Mouse (Mus musculus) left cerebral cortex, postnatal 25 days (tissue): Measurements from ENCODE around the gene Gm12216. TPM values are rescaled to one million over a fixed set of nuclear protein-coding genes. Genes with fewer than 3 reads are reported as not detected.

Source experiments
- DNase-seq, 2 experiments: peaks; one replicate each; pipeline ENCODE4 v3.0.0; 2022; ENCODE audit warnings: low spot score in 2 of 2, mixed read lengths in 1 of 2
- intact Hi-C: fragments of 180-260 bp; cut with DNase I; formaldehyde crosslinking; loops from one replicate; pipeline ENCODE4 v1.15.1; 2025
- total RNA-seq, 2 experiments: library from RNA; stranded (reverse); gene quantifications; 2 replicates each; pipeline ENCODE4 v1.2.3; 2021

Gene Gm12216
- total RNA-seq, 2 experiments from 2014 or later, result 2.2 to 3.5 TPM

DNA sequence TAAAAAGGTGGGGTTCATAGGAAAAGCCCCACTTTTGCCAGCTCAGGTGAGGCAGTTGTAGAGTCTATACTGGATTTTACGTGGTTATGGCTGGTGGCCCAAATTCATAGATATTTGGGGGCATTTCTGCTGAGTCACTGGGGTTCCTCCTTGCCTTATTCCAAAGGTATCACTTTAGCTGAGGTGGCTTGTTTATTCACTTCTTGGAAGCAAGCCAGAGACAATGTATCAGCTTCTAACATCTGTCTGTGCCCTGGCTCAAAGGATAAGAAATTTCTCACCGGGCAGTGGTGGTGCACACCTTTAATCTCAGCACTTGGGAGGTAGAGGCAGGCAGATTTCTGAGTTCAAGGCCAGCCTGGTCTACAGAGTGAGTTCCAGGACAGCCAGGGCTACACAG, 79.2 kb downstream of the Gm12216 start:
- no peak for DNase-seq
- intact Hi-C loops, result no loop called here

DNA sequence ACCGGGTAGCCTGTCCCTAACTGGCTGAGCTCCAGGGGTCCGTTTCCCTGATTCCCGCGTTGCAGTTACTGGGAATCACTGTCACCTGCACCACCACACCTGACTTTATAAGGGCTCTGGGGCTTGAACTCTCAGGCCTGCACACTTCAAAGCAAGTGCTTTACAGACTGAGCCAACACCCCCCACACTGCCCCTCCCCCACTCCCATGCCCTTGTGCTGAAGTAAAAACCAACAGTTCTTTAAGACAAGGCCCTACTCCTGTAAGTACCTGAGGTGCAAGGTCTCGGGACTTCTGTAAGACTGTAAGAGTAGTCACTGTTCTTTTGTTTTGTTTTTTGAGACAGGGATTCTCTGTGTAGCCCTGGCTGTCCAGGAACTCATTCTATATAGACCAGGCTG, 80.6 kb downstream of the Gm12216 start:
- intact Hi-C loops, result no loop called here
- DNase-seq, result no peak

GRCm38 (mm10) chr11:53777736-53778135, 81.3 kb downstream of the Gm12216 start:
- DNase-seq, result no peak
- intact Hi-C loops, result no loop called here

- intact Hi-C loops, result no loop called here
- no peak for DNase-seq
These were observed 84.3 kb downstream of the Gm12216 start for GRCm38 (mm10) chr11:53774659-53775255.

DNA sequence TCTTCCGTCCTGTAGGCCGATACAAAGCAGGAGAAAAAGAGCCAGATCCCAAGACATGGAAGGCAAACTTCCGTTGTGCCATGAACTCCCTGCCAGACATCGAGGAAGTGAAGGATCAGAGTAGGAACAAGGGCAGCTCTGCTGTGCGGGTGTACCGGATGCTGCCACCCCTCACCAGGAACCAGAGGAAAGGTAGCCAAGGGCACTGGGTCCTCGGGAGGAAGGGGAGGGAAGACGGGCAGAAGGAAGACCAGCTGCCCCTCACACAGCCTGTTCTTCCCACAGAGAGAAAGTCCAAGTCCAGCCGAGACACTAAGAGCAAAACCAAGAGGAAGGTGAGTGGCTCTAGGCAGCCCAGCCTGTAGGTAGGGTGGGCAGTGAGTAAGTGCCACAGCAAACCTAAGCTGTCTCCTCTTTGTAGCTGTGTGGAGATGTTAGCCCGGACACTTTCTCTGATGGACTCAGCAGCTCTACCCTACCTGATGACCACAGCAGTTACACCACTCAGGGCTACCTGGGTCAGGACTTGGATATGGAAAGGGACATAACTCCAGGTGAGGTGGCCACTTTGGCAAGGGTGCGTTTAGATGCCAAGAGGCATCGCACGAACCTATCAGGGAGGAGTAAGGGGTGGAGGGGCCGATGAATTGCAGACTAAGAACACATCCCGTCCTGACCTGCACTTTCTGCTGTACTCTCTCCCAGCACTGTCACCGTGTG, 85.3 kb downstream of the Gm12216 start:
- DNase-seq, result no peak
- intact Hi-C loops, result no loop called here

DNA sequence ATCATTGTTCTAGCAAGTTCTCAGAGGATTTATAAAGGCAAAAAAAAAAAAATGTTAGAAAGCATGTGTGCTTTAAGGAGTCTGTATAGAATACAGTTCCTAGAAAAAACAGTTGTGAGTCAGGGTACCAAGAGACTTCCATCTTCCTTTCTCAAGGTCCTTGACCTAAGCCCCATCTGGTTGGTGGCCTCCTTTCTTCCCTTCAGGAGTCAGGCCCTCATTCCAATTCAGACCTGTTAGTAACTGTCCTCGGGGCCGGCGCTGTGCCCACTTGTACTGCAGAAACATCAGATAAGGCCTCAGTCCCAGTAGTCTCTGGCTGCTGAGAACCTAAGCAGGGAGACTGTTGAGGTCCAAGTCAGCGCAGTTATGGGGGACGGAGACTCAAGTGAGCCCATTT, 86.0 kb downstream of the Gm12216 start, which contains the start of gene Gm17334:
Gene Gm17334 (minus strand): TSS at position 101 of the 400 bp plus-strand sequence.
- no peak for DNase-seq
- intact Hi-C loops, result no loop called here

DNA sequence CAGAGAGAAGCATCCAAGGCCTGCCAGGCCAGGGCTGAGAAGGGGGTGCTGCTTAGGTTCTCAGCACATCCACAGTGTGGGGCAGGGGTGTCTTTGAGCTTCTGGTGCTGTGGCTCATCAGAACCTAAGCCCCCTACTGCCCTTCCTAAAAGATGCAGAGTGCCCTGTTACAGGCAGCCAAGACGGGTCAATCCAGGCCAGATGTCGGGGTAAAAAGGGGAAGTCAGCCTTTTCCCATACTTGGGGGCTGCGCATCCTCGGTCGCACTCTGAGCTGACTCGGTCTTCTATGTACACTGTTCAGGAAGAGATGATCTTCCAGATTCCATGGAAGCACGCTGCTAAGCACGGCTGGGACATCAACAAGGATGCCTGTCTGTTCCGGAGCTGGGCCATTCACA, 86.5 kb downstream of the Gm12216 start:
- intact Hi-C loops, result no loop called here
- DNase-seq, result no peak

GRCm38 (mm10) chr11:53771001-53771744, 87.9 kb downstream of the Gm12216 start:
- intact Hi-C loops, result no loop called here
- DNase-seq, result no peak

GRCm38 (mm10) chr11:53770125-53770791, 88.8 kb downstream of the Gm12216 start:
- peak; percentile 56 to 67 for DNase-seq
- intact Hi-C loops, result no loop called here

DNA sequence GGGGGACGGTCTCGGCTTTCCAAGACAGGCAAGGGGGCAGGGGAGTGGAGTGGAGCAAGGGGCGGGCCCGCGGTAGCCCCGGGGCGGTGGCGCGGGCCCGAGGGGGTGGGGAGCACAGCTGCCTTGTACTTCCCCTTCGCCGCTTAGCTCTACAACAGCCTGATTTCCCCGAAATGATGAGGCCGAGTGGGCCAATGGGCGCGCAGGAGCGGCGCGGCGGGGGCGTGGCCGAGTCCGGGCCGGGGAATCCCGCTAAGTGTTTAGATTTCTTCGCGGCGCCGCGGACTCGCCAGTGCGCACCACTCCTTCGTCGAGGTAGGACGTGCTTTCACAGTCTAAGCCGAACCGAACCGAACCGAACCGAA, 89.3 kb downstream of the Gm12216 start, which contains the start of gene Irf1:
Gene Irf1 (plus strand): TSS at position 255 of the 365 bp plus-strand sequence.
- DNase-seq, result peak; percentile 80 to 90
- intact Hi-C loops, result no loop called here

DNA sequence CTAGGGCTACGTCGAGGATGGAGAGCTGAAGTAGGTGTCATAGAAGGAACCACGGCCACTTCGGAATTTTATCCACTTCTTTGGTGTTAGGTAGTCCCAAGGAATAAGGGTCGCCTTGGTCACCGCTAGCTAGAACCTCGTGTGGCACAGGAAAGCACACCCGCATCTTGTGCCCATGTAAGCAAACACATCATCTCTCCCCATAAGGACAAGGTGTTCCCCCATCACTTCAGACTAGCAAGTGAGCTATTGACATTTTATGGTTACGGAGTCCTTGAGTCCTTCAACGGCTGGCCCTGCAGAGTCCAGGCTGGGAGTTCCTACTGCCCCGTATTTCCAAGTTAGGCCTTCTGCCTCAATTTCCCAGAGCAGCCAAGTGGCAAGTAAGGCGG, 89.9 kb downstream of the Gm12216 start:
- intact Hi-C loops, result no loop called here
- no peak for DNase-seq

- intact Hi-C loops, result no loop called here
- DNase-seq, result no peak
These were observed 90.5 kb downstream of the Gm12216 start for GRCm38 (mm10) chr11:53768422-53769184.

DNA sequence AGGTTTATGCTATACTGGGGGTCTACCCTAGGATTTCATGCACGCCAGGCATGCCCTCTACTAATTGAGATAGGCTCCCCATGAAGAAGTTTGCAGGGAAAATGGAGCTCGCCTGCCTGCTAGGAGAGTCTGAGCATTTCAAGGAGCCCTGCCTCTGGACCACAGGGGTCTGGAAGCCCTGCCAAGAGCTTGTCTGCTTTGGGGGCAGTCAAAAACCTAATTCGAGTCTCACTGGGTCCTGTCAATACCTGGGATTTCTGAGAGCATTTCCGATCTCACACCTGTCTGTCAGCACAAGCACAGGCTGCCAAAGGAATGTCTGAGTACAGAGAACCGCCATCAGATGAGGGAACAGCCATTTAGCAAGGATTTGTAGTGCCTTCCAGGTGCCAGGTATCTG, 94.5 kb downstream of the Gm12216 start:
- intact Hi-C loops, result loop anchor here (5.0 kb wide), 1 partner anchor 78 kb away; no protein-coding TSS in a partner anchor
- no peak for DNase-seq

GRCm38 (mm10) chr11:53763496-53764140, 95.4 kb downstream of the Gm12216 start:
- peak; percentile 70 for DNase-seq
- intact Hi-C loops, result loop anchor here (5.0 kb wide), 1 partner anchor 79 kb away; no protein-coding TSS in a partner anchor

GRCm38 (mm10) chr11:53762827-53763495, 96.1 kb downstream of the Gm12216 start:
- intact Hi-C loops, result loop anchor here (5.0 kb wide), 1 partner anchor 79 kb away; no protein-coding TSS in a partner anchor
- DNase-seq, result peak in 1 of 2 experiments; percentile 24

DNA sequence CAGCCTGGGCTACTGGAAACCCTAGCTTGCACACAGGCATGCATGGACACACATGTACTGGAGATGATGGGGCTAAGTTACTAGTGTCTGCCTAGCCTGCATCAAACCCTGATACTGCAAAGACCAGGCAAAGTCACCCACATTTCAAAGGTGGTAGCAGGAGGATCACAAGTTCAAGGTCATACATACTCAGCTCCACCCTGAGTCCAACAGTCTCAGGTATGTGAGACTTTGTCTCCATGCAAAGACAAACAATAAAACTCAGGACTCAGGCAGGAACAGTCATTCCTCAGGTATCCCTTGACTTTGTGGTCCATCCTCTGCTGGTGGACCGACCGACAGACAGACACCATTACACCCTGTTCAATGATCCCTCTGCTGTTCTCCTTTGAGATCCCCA, 96.6 kb downstream of the Gm12216 start:
- DNase-seq, result no peak
- intact Hi-C loops, result loop anchor here (5.0 kb wide), 1 partner anchor 80 kb away; no protein-coding TSS in a partner anchor

GRCm38 (mm10) chr11:53761822-53762221, 97.2 kb downstream of the Gm12216 start:
- intact Hi-C loops, result loop anchor here (5.0 kb wide), 1 partner anchor 80 kb away; no protein-coding TSS in a partner anchor
- no peak for DNase-seq

GRCm38 (mm10) chr11:53761284-53761683, 97.8 kb downstream of the Gm12216 start:
- intact Hi-C loops, result loop anchor here (5.0 kb wide), 1 partner anchor 81 kb away; no protein-coding TSS in a partner anchor

More at GRCm38 (mm10) chr11:53761284-53761683, 97.8 kb downstream of the Gm12216 start:
- DNase-seq, result no peak
